Mouse (Mus musculus): ENCODE measurements at regions not wholly inside any gene's neighbourhood (a gene's known extent, or its start where the extent isn't known, plus 50 kb on each side); places are given as distances from the start of the nearest gene placed in this dataset.

DNA sequence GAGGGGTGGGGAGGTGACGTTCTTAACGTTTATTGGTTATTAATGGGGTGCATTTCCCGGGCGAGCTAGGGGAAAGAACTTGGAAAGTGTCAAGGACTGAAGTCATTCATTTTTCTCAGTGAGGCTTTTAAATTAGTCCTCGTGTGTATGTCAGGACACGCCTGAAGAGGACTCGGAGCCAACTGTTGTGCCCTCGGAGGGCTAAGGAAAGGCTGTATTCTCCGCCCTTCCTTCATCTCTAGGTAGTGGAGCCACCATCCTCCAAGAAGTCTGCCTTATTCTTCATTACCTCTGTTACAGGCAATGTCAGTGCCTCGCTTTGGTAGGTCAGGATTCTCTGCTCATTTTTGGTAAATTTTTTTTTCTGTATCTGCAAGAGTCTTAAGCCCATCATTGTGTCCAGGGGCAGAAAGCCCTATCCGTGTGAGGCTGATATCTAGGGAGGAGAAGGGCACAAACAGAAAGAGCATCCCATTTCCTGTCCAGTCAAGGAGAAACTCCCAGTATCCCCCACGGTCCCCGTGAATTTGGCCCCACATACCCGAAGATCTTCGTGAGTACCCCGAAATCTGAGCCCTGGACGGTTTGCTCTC, 84.2 kb upstream of the Calm2 start:
- no peak for DNase-seq
- intact Hi-C loops (cut with DNase I): loop anchor here (1.0 to 2.0 kb wide), 2 partner anchors 84 to 216 kb away; partner anchors contain the start of gene Calm2

GRCm38 (mm10) chr17:87531411-87532157, 84.8 kb upstream of the Calm2 start:
- peak; percentile 38 to 51 for DNase-seq
- intact Hi-C loops (cut with DNase I): loop anchor here (2.0 kb wide), 2 partner anchors 39 to 85 kb away; partner anchors contain the start of gene Calm2

DNA sequence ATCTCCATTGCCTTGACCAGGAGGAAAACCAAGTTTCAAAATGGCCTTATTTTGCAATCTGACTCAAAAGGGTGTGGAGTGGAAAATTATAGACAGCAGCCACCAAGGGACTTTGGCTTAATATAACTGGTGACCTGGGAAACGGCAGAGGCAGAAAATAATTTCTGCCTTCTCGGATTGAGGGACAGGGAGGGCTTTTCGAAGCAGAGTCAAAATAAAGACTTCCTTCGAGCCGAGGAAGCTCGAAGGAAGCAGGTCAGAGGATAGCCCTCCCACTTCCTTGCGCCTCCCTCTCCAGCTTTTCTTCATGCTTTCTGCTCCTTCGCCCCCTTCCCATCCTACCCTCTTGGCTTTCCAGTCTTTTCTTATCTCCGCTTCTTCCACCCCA, 85.4 kb upstream of the Calm2 start:
- DNase-seq: no peak
- intact Hi-C loops (cut with DNase I): loop anchor here (2.0 kb wide), 1 partner anchor 39 kb away; no protein-coding TSS in a partner anchor

DNA sequence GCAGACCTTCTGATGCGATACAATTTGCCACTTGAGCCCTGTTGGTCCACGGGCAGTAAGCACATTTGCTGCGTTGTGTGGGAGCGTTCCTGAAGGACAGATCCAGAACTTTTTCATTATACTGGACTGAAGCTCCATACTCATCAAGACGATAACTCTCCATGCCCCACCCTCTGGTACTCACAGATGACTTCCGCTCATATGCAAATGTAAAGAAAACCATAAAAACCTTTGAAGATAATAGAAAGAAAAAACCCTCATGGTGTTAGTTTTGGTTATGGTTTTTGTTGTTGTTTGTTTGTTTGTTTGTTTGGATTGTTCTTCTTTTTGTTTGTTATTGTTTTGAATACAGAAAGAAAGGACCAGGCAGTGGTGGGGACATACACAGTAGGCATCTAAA, 86.0 kb upstream of the Calm2 start:
- DNase-seq: no peak
- intact Hi-C loops (cut with DNase I): loop anchor here (2.0 kb wide), 1 partner anchor 38 kb away; no protein-coding TSS in a partner anchor

- intact Hi-C loops (cut with DNase I): no loop called here
- no peak for DNase-seq
Observed at GRCm38 (mm10) chr17:87549568-87549967, 86.2 kb upstream of the Epcam start.

DNA sequence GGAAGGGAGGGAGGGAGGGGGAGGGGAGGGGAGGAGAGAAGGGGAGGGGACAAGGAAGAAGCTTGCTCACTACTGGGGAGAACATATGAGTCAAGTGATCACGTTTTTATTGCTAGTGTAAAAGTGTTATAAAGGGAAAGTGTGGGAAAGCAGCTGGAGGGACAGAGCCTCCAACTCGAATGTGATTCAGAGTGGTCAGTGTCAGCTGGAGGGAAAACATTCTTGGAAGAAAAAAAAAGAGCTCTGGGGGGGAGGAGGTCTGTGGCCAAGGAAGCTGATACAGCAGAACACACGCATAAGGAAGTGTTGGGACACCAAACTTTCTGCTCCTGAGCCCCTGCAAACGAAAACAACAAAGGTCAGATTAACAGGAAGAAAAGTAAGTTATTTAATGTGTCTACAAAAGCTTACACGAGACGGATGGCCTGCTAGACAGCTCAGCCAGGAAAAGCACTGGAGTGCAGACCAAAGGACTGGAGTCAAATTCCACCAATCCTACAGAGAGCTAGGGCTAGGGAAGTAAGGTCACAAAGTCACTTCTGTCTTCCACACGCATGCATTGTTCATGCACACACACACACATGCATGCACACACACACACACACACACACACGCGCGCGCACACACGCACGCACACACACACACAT, 85.1 kb upstream of the Epcam start:
- no peak for DNase-seq
- intact Hi-C loops (cut with DNase I): no loop called here

DNA sequence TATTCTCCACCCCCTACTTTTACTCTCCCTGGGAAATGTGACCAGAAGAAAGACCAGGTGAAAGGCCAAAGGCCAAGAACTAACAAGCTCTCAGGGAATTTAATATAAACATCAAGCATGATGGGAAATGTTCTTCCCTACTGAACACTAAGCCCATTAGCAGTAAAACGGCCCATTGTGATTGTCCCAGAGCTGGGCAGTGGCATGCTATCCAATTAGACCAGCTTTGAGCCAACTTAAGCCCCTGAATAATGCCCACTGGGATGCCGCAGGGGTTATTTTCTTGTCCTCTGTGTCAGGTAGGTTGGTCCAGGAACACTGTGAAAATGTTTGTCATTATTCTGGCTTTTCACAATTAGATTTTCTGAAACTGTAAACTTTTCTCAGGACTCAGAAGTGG, 81.2 kb upstream of the Epcam start:
- intact Hi-C loops (cut with DNase I): no loop called here
- DNase-seq: no peak

GRCm38 (mm10) chr17:87558419-87558818, 77.4 kb upstream of the Epcam start:
- intact Hi-C loops (cut with DNase I): no loop called here
- DNase-seq: no peak

DNA sequence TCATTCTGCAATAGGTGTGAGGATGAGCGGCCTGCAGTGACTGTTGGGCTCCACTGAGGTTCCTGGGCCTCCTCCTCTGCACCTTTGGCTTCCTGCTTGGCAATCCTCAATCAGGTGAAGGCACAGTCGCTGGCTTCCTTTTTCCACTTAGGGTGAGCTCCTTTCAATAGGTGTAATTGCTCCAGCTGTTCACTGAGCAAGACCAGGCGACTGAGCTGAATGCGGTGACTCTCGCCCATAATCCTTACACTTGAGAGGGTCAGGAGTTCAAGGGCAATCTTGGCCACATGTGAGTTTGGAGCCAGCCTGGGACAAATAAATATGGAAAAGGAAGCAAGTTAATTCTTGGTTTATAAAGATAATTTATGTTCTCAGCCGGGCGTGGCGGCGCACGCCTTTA, 76.1 kb upstream of the Epcam start:
- DNase-seq: no peak
- intact Hi-C loops (cut with DNase I): no loop called here

GRCm38 (mm10) chr17:87560923-87561322, 74.9 kb upstream of the Epcam start:
- intact Hi-C loops (cut with DNase I): no loop called here
- no peak for DNase-seq

DNA sequence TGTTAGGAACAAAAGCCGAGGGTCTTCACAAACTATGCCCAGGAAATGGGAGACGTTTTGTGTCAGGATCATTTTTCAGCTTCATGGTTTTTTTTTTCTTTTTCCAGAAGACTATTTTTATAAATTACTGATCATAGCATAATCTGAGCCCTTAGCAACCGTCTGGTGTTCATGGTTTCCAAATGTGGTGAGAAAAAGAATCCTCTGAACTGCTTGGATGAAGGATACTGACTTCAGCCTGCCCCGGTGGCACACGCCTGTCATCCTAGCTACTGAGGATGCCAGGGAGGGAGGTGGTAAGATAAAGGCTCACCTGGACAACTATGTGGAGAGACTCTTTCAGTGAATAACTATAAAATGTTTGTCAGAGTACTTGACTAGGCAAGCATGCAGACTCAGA, 72.4 kb upstream of the Epcam start:
- intact Hi-C loops (cut with DNase I): no loop called here
- DNase-seq: no peak

- intact Hi-C loops (cut with DNase I): no loop called here
- no peak for DNase-seq
Observed at GRCm38 (mm10) chr17:87565631-87566030, 70.1 kb upstream of the Epcam start.

DNA sequence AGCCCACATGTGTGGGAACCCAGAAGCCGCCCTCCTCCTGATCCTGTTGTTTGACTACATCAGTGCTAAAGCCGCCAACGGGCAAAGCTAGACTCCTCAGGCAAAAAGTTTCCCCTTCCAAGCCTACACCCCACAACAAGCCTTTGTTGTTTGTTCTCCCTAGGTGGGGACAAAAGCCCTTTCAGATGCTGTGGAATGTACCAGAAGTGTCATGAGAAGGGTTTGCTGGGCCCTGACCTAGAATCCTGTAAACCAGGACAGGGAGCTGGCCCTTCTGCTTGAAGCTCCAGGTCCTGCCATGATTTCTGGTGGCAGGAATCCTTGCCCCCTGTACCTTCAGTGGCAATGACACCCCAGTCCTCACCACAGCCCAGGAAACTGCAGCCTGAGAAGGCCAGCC, 69.5 kb upstream of the Epcam start:
- intact Hi-C loops (cut with DNase I): no loop called here
- DNase-seq: no peak

DNA sequence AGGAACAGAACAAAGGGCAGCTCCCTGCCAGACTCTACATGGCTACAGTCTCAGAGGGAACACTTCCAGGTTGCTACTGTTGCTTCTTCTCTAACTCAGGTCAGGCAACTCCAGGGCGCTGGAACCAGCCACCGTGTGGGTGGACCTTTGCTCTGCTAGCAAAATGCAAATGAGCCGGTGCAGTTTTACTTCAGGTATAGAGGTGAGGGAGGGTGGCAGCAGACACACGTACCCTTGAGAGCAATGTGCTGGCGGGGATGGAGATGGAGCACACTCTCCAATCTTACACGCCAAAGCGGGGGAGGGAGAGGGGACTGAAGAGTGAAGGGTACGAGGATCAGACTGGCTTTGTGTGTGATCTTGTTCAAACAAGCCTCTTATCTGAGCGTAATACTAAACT, 68.8 kb upstream of the Epcam start:
- intact Hi-C loops (cut with DNase I): no loop called here
- no peak for DNase-seq

GRCm38 (mm10) chr17:87567475-87567874, 68.3 kb upstream of the Epcam start:
- intact Hi-C loops (cut with DNase I): no loop called here
- no peak for DNase-seq

DNA sequence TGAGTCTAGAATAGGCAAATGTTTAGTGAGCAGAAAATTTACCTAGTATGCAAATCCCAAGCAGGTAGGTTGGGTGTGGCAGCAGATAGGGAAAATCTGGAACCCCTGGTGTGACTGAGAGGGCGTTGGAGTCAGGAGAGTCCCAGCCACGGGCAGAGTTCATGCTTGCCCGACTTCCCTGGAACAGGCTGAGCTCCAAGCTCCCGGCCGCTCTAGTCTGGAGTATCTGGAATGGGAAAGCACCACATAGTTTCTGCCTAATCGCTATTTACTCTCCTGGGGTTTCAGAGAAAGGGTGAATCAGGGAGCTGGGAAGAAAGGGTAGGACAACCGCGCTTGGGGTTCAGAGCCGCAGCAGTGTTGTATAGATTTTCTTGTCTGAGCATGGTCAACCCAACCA, 65.8 kb upstream of the Epcam start:
- intact Hi-C loops (cut with DNase I): loop anchor here (2.0 to 5.0 kb wide), 3 partner anchors 37 to 528 kb away; partner anchors contain the start of gene Calm2
- DNase-seq: no peak

DNA sequence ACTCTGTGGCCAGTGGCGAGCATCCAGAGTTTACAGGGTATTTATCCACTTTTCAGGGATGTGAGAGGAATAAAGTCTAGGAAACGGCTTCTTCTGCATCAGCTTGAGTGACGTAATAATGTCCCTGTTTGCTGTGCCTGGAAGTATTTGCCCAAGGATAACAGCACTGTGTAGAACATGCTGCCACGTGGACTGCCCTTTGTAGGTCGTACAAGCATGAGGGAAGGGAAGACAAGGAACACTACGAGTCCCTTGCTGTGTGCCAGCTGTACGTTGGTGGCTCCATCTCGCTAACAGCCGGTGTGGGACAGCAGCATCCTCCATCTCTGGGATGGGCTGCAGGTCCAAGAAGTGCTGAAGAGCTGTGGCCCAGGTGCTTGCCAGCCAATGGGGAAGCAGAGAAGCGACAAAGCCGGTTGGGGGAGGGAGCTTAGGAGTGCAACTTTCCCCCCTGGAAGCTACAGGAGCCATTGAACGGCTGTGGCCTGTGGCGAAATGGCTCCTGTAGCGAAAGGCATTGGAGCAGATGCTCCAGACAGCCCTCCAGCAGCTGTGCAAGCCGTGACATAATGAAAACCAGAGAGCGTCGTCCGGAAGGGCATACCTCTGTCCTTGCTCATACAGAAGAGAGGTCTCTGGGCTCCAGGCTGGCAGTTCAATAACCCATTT, 65.0 kb upstream of the Epcam start:
- intact Hi-C loops (cut with DNase I): loop anchor here (1.0 to 5.0 kb wide), 4 partner anchors 38 to 529 kb away; partner anchors contain the start of gene Calm2
- no peak for DNase-seq

- peak; percentile 92 to 97 for DNase-seq
- intact Hi-C loops (cut with DNase I): loop anchor here (1.0 to 5.0 kb wide), 4 partner anchors 39 to 529 kb away; partner anchors contain the start of gene Calm2
Observed at GRCm38 (mm10) chr17:87571345-87571932, 64.3 kb upstream of the Epcam start.

DNA sequence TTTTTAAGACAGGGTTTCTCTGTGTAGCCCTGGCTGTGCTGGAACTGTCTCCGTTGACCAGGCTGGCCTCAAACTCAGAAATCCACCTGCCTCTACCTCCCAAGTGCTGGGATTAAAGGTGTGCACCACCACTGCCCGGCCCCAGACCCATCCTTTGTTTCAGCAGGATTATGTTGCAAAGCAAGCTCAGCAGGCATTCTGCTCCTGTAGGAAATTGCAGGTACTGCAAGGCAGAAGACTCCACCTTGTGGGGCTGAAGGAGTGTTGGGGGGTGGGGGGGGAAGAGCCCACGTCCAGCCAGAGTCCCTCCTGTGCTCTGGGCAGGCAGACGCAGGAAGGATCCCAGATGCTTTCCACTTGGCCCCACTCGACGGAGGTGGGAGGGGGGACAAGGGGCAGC, 52.2 kb upstream of the Epcam start:
- intact Hi-C loops (cut with DNase I): no loop called here
- no peak for DNase-seq

DNA sequence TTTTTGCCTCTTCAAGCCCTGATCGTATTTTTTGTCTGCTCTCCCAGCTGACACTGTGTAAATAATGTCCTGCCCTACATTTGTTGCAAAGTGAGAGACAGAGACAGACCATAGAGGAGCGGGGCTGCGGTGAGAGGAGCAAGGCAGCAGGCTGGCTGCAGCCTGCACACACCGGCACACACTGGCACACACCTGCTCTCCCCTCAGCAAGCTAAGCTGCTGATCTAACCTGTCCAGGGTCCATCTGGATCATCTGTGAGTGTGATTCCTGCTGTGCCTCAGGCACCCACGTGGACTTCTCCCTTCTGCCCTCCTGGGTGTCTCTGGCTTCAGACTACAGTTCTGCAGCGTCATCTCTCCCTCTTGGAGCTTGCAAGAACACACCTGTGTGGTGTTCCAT, 50.4 kb upstream of the Epcam start:
- no peak for DNase-seq
- intact Hi-C loops (cut with DNase I): no loop called here

All from gastrocnemius, postnatal 36 days (tissue).